Mouse (Mus musculus) lung, postnatal 4 days (tissue): Measurements from ENCODE around the gene Aspn.

Experiments used
- DNase-seq, 2 experiments: peaks; one replicate each; pipeline ENCODE4 v3.0.0; 2021

The Aspn gene

GRCm38 (mm10) chr13:49544279-49544678 lies at the start of gene Aspn:
Gene Aspn, plus strand, starts transcription at chr13:49544443.
- no peak for DNase-seq

- DNase-seq, result no peak
Observed at GRCm38 (mm10) chr13:49504510-49504909, 39.7 kb upstream of the Aspn start, which contains the start of gene Ecm2. Gene Ecm2, plus strand, starts transcription at chr13:49504810.

GRCm38 (mm10) chr13:49505776-49506175 lies 38.5 kb upstream of the Aspn start:
- DNase-seq, result no peak

GRCm38 (mm10) chr13:49507176-49507575 lies 37.1 kb upstream of the Aspn start:
- DNase-seq, result peak in 1 of 2 experiments; percentile 28

- peak; percentile 26 to 27 for DNase-seq
Observed at GRCm38 (mm10) chr13:49518761-49519160, 25.5 kb upstream of the Aspn start.

- DNase-seq, result no peak
Observed at GRCm38 (mm10) chr13:49526235-49526634, 18.0 kb upstream of the Aspn start.

GRCm38 (mm10) chr13:49530636-49531035 lies 13.6 kb upstream of the Aspn start:
- DNase-seq, result no peak

GRCm38 (mm10) chr13:49536946-49537345 lies 7.3 kb upstream of the Aspn start:
- DNase-seq, result no peak

- DNase-seq, result no peak
Observed at GRCm38 (mm10) chr13:49538693-49539092, 5.5 kb upstream of the Aspn start.

- DNase-seq, result peak in 1 of 2 experiments; percentile 29
Observed at GRCm38 (mm10) chr13:49545646-49546045, 1.4 kb downstream of the Aspn start.

GRCm38 (mm10) chr13:49546517-49546916 lies 2.3 kb downstream of the Aspn start:
- DNase-seq, result no peak

- DNase-seq, result no peak
Observed at GRCm38 (mm10) chr13:49547563-49548150, 3.4 kb downstream of the Aspn start.

- DNase-seq, result no peak
Observed at GRCm38 (mm10) chr13:49549616-49550015, 5.4 kb downstream of the Aspn start.

- DNase-seq, result no peak
Observed at GRCm38 (mm10) chr13:49554519-49554918, 10.3 kb downstream of the Aspn start.

- DNase-seq, result peak in 1 of 2 experiments; percentile 41
Observed at GRCm38 (mm10) chr13:49556203-49556602, 12.0 kb downstream of the Aspn start.

GRCm38 (mm10) chr13:49556924-49557323 lies 12.7 kb downstream of the Aspn start:
- no peak for DNase-seq

- DNase-seq, result peak; percentile 47 to 53
Observed at GRCm38 (mm10) chr13:49559185-49559584, 14.9 kb downstream of the Aspn start.

- no peak for DNase-seq
Observed at GRCm38 (mm10) chr13:49560886-49561285, 16.6 kb downstream of the Aspn start.

GRCm38 (mm10) chr13:49564347-49564746 lies 20.1 kb downstream of the Aspn start:
- no peak for DNase-seq

- no peak for DNase-seq
Observed at GRCm38 (mm10) chr13:49570371-49570770, 26.1 kb downstream of the Aspn start.

GRCm38 (mm10) chr13:49571418-49571817 lies 27.2 kb downstream of the Aspn start:
- DNase-seq, result no peak

- DNase-seq, result no peak
Observed at GRCm38 (mm10) chr13:49581541-49582530, 37.6 kb downstream of the Aspn start, which contains the start of gene Omd. Gene Omd, plus strand, starts transcription at chr13:49582462.

GRCm38 (mm10) chr13:49583859-49584258 lies 39.6 kb downstream of the Aspn start:
- no peak for DNase-seq
